Mouse (Mus musculus) R1 (cell line): ENCODE results near the gene Kcnma1.

Source experiments
- DNase-seq: peaks from one replicate; pipeline ENCODE4 v3.0.0-alpha.2; 2018; ENCODE audit warnings: low read depth, low spot score

Kcnma1 gene

DNA sequence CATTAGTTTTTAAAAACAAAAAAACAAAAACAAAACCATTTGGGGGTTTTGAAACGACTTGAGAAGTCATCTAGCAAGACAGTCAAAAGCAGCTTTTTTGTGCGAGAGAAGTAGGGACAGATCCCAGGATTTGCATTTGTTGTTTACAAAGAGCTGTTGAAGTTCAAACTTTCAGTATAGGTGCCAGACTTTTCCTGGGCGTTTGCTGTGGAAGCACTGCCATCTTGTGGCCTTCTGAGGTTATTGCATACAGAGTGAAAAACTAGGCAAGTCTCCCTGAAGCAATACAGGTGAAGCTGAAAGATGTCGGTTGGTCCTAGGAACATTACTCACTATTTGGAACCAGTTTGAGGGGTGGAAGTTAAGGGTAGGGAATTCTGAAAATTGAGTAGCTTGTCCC lies 484.6 kb downstream of the Kcnma1 start:
- peak; percentile 61 for DNase-seq

- DNase-seq = no peak
These were observed 485.1 kb downstream of the Kcnma1 start for GRCm38 (mm10) chr14:23529229-23529628.

GRCm38 (mm10) chr14:23525910-23526309 lies 488.4 kb downstream of the Kcnma1 start:
- DNase-seq = no peak

DNA sequence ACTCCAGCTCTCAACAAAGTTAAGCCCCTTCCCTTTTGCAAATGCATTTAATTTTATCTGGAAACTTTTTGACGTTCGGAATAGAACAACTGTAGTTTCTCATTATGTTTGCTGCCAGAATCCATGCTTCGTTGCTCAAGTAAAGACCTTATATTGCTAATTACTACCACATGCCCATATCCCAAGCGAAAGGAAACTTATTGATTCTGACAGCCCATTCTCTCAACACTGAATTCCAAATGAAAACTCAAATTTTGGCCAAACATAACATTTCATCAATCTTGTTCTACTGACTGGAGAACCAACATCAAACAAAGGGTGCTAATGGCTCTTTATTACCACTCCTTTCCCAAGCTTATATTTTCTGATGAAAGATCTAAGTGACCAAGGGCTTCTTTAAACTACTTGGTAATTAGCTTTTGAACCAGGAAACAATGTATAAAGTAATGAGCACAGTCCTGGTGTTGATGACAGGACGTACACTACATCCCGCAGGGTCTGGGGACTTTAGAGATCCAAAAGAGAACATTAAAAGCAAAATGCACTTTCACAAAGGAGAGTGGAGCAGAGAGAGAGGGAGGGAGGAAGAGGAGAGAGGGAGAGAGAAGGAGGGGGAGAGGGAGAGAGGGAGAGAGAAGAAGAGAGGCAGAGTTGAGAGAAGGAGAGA lies 490.3 kb downstream of the Kcnma1 start:
- no peak for DNase-seq

DNA sequence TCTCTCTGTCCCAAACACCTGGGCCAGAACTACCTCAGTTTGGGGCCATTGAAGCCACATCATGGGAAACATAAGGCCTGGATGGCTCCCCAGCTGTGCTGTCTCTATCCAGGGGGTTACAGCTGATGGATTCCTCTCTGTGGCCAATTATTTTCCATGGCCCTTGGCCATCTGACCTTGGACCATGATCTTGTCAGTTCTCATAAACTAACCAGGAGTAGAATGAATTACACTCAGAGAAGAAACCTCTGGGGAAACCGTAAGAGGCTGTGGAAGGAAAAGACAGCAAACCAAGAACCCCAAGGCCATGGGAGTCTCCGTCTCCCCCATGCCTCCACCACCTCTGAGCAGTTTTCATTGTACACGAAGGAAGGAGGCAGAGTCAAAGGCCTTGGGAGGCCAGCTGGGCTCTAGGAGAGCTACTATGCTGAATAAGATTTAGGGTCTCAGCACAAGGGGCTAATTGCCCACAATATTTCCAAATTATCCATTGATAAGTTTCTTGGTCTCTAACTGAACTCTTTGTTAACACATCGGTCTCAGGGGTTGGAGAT lies 491.6 kb downstream of the Kcnma1 start:
- DNase-seq = no peak

- no peak for DNase-seq
These were observed 493.1 kb downstream of the Kcnma1 start for GRCm38 (mm10) chr14:23521080-23521684.

DNA sequence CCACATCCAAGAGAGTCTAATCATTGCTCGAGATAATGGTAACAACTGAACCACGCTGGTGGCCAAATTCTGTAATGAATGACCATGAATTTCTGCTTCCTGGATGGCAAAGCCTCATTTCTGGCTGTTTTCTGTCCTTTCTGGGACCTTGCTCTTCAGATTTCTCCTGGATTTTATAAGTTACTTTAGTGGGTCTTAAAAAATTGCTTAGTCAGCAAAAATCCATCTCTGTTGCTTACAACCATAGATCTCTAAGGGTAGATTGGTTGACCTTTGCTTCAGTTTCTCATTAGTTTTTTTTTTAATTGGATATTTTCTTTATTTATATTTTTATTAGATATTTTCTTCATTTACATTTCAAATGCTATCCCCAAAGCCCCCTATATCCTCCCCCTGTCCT lies 496.9 kb downstream of the Kcnma1 start:
- DNase-seq = no peak

GRCm38 (mm10) chr14:23509792-23510191 lies 504.5 kb downstream of the Kcnma1 start:
- DNase-seq = no peak

DNA sequence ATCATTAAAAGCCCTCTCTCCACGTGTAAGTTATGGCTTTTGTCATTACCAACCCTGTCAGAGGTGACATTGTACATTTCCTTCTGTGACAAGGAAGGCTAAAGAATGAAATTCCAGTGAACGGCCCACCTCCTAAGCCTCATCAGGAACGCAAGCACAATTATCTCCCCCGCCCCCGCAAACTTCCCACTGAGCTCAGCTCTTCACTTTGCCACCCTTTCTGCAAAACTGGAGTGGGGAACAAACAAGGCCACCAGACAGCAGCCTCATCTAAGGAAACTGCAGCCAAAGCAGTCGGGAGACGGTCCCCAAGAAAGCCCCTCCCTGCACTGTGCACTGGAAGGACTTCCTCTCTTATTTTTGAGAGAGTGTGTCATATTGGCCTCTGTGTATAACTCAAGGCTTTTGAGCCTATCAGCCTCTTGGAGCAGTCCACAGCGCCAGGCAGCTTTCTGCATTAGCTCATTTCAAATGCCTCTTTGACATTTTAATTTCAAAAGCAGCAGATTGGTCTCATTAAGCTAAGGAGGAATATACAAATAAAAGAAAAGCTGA lies 512.0 kb downstream of the Kcnma1 start:
- peak; percentile 3 for DNase-seq

- no peak for DNase-seq
These were observed 517.5 kb downstream of the Kcnma1 start for GRCm38 (mm10) chr14:23496801-23497200.

- DNase-seq = no peak
These were observed 518.0 kb downstream of the Kcnma1 start for GRCm38 (mm10) chr14:23496236-23496740.

DNA sequence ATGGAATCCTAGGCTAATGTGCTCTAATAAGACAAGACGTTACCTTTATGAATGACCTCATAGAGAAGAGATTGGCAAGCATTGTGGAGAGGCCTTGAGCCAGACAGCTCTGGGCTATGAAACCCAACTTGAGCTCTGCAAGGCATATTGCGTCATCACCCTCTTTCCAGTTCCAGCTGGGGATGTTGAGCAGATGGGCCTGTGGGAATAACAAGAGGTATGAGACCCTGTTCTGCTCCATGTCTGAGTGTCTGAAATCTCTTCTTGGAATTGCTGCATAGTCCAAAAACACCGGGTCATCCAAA lies 519.8 kb downstream of the Kcnma1 start:
- DNase-seq = no peak

- DNase-seq = no peak
These were observed 520.4 kb downstream of the Kcnma1 start for GRCm38 (mm10) chr14:23493750-23494495.

DNA sequence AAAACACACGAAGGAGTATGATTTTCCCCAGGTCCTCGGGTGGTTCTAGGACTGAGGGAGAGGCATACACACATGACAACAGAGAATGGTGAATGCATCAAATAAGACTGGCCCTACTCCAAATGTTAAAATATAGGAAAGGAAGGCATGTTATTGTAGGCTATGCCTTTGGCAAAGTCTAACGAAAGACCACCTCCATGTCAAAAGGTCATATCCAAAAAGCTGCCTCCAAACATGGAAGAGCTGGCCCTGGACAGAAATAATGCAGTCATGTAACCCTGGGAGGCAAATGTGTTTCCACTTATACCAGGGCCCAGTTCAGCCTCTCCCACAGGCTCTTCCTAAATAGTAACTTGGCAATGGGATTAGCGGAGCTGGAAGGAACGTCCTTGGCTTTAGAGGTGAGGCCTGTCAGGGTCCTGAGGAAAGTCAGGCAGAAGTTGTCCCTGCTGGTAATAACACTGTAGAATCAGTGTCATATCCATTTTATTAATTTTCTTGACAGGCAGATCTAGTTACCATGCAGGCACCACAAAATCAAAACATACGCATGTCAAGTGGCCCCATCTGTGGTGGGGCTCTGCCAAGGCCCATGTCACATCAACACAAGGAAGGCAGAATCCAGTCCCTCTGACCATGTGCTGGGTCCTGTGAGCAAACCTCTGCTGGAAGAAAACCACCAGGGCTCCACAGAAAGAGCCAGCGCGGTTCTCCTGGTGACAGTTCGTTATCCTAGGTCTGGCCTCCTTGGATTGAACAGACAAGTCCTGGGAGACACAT lies 521.5 kb downstream of the Kcnma1 start:
- no peak for DNase-seq

DNA sequence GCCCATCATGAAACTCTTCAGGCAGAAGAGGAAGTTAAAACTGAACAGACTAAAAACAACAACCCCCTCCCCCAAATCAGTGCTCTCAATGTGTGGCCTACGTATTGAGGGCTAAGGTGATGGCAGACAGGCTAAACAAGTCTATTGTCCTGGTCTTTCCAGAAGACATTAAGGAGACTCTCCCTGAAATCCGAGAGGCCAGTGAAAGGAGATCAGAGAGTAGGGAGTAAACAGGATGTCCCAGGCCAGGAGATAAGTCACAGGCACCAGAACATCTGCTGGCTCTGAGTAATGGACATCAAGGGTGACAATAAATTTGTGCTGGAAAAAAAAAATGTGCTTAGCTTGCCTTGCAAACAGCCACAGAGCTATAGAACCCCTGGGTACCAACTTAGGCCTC lies 522.9 kb downstream of the Kcnma1 start:
- DNase-seq = no peak

DNA sequence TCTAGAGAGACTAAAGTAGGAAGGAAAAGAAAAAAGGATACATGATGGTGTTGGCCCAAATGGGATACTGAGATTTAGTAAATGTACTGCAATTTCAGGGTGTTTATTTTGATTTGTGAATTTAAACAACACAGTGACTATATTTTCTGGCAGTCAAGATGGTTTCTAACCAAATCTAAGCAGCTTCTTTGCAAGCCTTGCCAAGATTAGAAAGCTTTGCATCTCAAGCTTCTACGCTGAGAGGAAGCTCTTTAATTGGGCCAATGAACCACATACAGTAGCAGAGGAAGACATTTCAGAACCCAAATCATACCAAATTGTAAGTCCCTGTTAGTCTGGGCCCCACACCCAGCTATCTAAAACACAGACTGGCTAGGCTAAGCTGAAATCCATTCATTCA lies 527.6 kb downstream of the Kcnma1 start:
- DNase-seq = no peak

DNA sequence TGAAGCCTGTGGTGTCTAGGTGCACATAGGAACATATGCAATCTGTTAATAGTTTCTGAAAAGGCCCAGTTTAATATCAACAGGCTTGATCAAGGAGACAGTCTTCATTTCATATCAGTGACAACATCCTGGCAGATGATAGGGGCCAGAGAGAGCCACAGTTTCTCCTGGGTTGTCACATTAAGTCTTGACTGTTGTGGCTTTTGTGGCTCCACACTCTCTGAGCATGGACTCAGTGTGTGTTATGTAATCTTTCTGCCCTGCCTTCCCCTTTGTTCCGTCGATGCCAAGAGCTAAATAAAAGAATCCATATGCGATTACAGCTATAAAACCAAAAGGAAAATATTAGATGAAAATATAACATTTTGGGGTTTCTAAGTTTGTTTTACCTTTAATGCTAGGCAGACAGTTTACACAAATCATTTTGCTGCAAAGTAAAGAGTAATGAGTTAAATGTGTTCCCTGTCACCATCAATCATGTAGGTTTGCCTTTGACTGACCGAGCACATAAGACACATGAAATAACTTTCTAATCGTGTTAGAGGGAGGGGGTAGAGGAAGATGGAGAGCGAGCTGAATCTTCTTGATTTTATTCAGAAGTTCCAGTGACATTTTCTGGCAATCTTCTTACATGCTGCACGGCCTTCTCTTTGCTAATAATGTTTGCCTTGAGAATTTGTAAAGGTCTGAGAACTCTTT lies 528.3 kb downstream of the Kcnma1 start:
- DNase-seq = no peak

- DNase-seq = no peak
These were observed 539.2 kb downstream of the Kcnma1 start for GRCm38 (mm10) chr14:23475129-23475528.

- no peak for DNase-seq
These were observed 544.2 kb downstream of the Kcnma1 start for GRCm38 (mm10) chr14:23470071-23470470.

GRCm38 (mm10) chr14:23465135-23465534 lies 549.2 kb downstream of the Kcnma1 start:
- DNase-seq = no peak

DNA sequence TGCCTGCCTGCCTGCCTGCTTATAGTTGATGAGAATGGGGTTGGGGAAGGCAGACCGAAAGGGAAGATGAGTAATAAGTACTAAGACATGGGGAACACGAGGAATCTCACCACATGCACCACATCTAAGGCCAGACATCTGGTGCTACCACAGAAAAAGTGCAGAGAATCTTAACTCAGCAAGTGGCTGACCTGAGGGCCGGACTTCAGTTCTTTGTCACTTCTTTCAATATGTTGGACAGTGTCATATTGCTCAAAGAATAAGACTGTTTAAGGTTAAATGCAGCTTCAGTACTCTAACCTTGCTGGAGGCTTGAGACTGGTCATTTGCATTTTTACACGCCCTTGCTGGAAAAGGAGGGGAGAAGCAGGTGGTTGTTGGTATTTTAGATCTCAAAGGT lies 555.7 kb downstream of the Kcnma1 start:
- DNase-seq = no peak
